Mouse (Mus musculus): Measurements from ENCODE around the gene 2610008E11Rik.

DNA sequence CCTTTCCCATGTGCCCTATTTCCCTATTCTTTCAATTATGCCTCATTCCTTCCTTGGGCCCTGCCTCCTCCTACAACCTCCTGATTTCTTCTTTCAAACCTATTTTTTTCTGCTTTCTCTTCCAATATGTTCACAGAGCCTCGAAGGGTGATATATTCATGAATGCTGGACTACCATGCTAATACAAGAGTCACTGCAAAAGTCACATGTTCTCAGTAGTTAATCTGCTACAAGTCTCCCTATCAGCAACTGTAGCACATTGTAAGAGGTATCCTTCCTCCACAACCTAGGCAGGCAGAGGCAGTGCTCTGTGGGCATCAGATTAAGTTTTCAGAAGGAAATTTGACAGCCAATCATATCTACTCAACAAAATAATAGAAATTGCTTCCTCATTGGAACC lies 11.8 kb upstream of the 2610008E11Rik start:
- no peak for TF ChIP-seq EP300 (IDR thresholded peaks at IDR 0.05; ENCODE audit: insufficient read depth, low read depth, low read length)
- no peak for TF ChIP-seq CTCF (IDR thresholded peaks at IDR 0.05)
- no peak for TF ChIP-seq POLR2A (IDR thresholded peaks at IDR 0.05; ENCODE audit: insufficient read depth, low read depth, low read length)
